Mouse (Mus musculus) ES-E14 (cell line): ENCODE measurements around the gene Tnfsf12.

Experiments
- CHD2 ChIP-seq: IDR thresholded peaks from 2 replicates; pipeline ENCODE4 v1.6.1; 2014; ENCODE audit warnings: mild to moderate bottlenecking, low read depth, low read length, inconsistent platforms
- ZNF384 ChIP-seq: IDR thresholded peaks from 2 replicates; pipeline ENCODE4 v1.6.1; 2012; ENCODE audit warnings: low read depth, low read length, inconsistent platforms

DNA sequence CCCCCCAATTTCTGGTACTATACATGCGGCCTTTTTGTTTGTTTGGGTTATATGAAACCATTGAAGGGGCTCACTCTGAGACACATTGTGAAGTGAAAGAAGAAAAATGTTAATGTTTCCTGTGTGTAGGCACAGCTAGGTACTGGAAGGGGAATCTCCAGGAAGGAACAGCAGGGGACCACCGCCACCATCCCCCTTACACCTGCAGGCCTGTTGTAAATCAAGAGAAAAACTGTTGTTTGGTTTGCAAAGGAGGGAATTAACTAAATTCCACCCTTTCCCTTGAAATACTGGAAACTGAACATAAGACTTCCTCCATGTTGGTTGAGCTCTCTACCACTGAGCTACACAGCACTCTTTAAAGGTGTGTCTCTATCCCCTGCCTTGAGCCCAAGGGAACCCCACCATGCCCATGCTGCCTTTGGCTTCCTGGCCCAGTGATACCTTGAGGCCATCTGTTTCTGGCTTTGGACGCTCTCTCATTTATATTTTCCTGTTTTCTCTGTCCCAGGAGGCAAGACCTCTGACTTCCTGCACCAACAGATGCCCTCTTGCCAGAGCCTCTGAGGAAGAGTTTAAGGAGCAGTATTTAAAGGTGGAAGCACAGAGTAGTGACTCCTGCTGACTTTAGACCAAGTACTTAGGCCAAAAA is 13.1 kb upstream of the Tnfsf12 start:
- TF ChIP-seq CHD2 (no peak), ZNF384 (no peak)
